Mouse (Mus musculus) kidney, postnatal 0 days (tissue): ENCODE measurements around the gene 4933407L21Rik. TPM values are rescaled to one million over a fixed set of nuclear protein-coding genes. Genes with fewer than 3 reads are reported as not detected.

ENCODE experiments used
- ATAC-seq: fragments of 200-750 bp; cut with Nextera tagmentation; replicated peaks from 2 replicates; pipeline ENCODE4 v1.8.0; 2017; ENCODE audit warnings: low read depth, moderate number of reproducible peaks, moderate TSS enrichment, moderate library complexity; ENCODE audit not compliant: low FRiP score
- DNase-seq: peaks from one replicate; pipeline ENCODE4 v3.0.0-alpha.2; 2016; ENCODE audit warnings: low spot score
- H3K27ac ChIP-seq: fragments of 300-500 bp; sonication (generic); 2 replicates; pipeline ENCODE4 v1.5.1; 2014; ENCODE audit warnings: mild to moderate bottlenecking
- H3K27me3 ChIP-seq: fragments of 300-500 bp; sonication (generic); 2 replicates; pipeline ENCODE4 v1.6.1; 2014; ENCODE audit warnings: low read length, mixed read lengths; ENCODE audit not compliant: insufficient read depth
- H3K36me3 ChIP-seq: fragments of 300-500 bp; sonication (generic); 2 replicates; pipeline ENCODE4 v1.6.1; 2014; ENCODE audit warnings: low read length, mixed read lengths; ENCODE audit not compliant: insufficient read depth
- H3K4me1 ChIP-seq: fragments of 300-500 bp; sonication (generic); replicated peaks from 2 replicates; pipeline ENCODE4 v1.6.1; 2014; ENCODE audit warnings: antibody characterized with exemption, low read length, mixed read lengths; ENCODE audit not compliant: insufficient read depth
- H3K4me2 ChIP-seq: fragments of 300-500 bp; sonication (generic); 2 replicates; pipeline ENCODE4 v1.6.1; 2014; ENCODE audit warnings: mild to moderate bottlenecking, low read length, moderate library complexity, mixed read lengths
- H3K4me3 ChIP-seq: fragments of 300-500 bp; sonication (generic); replicated peaks from 2 replicates; pipeline ENCODE4 v1.5.1; 2014; ENCODE audit warnings: low read depth, low read length
- H3K9ac ChIP-seq: fragments of 300-500 bp; sonication (generic); 2 replicates; pipeline ENCODE4 v1.6.1; 2014; ENCODE audit warnings: low read depth, low read length
- H3K9me3 ChIP-seq: fragments of 300-500 bp; sonication (generic); replicated peaks from 2 replicates; pipeline ENCODE4 v1.6.1; 2016; ENCODE audit warnings: low read length, inconsistent platforms, mixed read lengths
- CTCF ChIP-seq: IDR thresholded peaks from 2 replicates; pipeline ENCODE4 v1.5.1; 2016; ENCODE audit warnings: antibody characterized with exemption, low read depth, mild to moderate bottlenecking, moderate library complexity
- WGBS: fragments of 180-500 bp; shearing (Covaris S2); extraction: QIAGEN DNeasy Blood & Tissue Kit; methylation state at CpG from one replicate; pipeline ENCODE4 v1.1.7; 2014; 5-methylcytosine and 5-hydroxymethylcytosine counted together
- polyA plus RNA-seq: library from polyadenylated mRNA; unstranded; fragments of >200 nt; fragmentation: Nextera tagmentation; extraction: Ambion mirVana; gene quantifications from 2 replicates; pipeline ENCODE4 v1.2.1, GENCODE M21; 2015

4933407L21Rik gene
- polyA plus RNA-seq, 1 experiment from 2014 or later = 1.3 TPM

GRCm38 (mm10) chr1:85965856-85966255 is 37.6 kb downstream of the 4933407L21Rik start:
- WGBS = 81% methylated on average over 3 of the region's 3 CpGs
- no peaks in the 10 kb centered on the region for H3K9me3 ChIP-seq
- no peak overlapping the region for H3K4me2 ChIP-seq
- H3K27me3 ChIP-seq = no peaks in the 10 kb centered on the region
- no peak overlapping the region for H3K4me3 ChIP-seq
- no peaks in the 10 kb centered on the region for H3K36me3 ChIP-seq
- TF ChIP-seq CTCF = no peak
- no peaks in the 10 kb centered on the region for H3K4me1 ChIP-seq
- DNase-seq (no peak), ATAC-seq (no peak)
- H3K27ac ChIP-seq = no peak overlapping the region
- H3K9ac ChIP-seq = no peak overlapping the region

- no peak for ATAC-seq
- no peaks in the 10 kb centered on the region for H3K27me3 ChIP-seq
- 78% methylated on average over 1 of the region's 1 CpGs for WGBS
- no peaks in the 10 kb centered on the region for H3K9me3 ChIP-seq
- H3K4me1 ChIP-seq = no peaks in the 10 kb centered on the region
- TF ChIP-seq CTCF = no peak
- H3K4me2 ChIP-seq = no peak overlapping the region
- no peak overlapping the region for H3K9ac ChIP-seq
- no peak overlapping the region for H3K27ac ChIP-seq
- DNase-seq = no peak
- H3K36me3 ChIP-seq = no peaks in the 10 kb centered on the region
- no peak overlapping the region for H3K4me3 ChIP-seq
These were observed 40.8 kb downstream of the 4933407L21Rik start for GRCm38 (mm10) chr1:85969081-85969480.

- H3K27ac ChIP-seq = no peak overlapping the region
- no peaks in the 10 kb centered on the region for H3K36me3 ChIP-seq
- TF ChIP-seq CTCF = no peak
- ATAC-seq = no peak
- WGBS = 88% methylated on average over 1 of the region's 1 CpGs
- no peak for DNase-seq
- H3K27me3 ChIP-seq = no peaks in the 10 kb centered on the region
- no peaks in the 10 kb centered on the region for H3K4me1 ChIP-seq
- H3K4me3 ChIP-seq = no peak overlapping the region
- no peak overlapping the region for H3K4me2 ChIP-seq
- H3K9ac ChIP-seq = no peak overlapping the region
- H3K9me3 ChIP-seq = no peaks in the 10 kb centered on the region
These were observed 41.2 kb downstream of the 4933407L21Rik start for GRCm38 (mm10) chr1:85969519-85969918.

DNA sequence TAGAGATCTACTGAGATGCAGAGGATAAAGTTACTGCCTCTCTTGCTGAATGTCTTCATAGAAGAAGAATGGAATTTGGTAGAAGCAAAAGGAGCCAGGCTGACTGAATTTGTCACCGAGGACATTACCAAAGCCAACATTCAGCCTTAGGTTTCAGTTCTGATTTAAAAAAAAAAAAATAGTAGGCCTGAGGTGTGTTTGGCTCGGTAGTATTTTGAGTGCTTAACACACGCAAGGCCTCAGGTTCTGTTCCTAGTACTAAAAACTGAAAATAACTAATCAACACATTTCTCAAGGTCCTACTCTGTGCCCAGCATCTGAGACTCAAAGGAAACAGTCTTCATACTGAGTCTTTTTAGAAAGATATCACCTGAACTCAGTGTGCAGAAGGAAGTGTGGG is 42.8 kb downstream of the 4933407L21Rik start:
- ATAC-seq = no peak
- TF ChIP-seq CTCF = no peak

DNA sequence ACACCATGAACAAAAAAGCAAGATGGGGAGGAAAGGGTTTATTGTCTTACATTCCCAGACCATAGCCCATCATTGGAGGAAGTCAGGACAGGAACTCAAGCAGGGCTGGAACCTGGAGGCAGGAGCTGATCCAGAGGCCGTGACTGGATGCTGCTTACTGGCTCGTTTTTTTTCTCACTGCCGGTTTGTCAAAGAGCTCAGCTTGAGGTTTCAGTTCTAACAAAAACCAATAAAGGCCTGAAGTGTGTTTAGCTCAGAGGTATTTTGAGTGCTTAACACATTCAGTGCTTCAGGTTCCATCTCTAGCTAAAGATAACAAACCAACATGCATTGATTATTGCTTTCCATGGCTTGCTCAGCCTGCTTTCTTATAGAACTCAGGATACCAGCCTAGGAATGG is 44.1 kb downstream of the 4933407L21Rik start:
- Histone ChIP-seq H3K27me3 (no peaks in the 10 kb centered on the region), H3K36me3 (no peaks in the 10 kb centered on the region), H3K9ac (no peak overlapping the region), H3K9me3 (no peaks in the 10 kb centered on the region), H3K4me2 (no peak overlapping the region), H3K4me3 (no peak overlapping the region), H3K4me1 (no peaks in the 10 kb centered on the region), H3K27ac (no peak overlapping the region)
- 51% methylated on average over 3 of the region's 3 CpGs for WGBS
- DNase-seq (no peak), ATAC-seq (no peak)
- no peak for TF ChIP-seq CTCF

More for the DNA sequence above, 42.8 kb downstream of the 4933407L21Rik start:
- Histone ChIP-seq H3K36me3 (no peaks in the 10 kb centered on the region), H3K4me3 (no peak overlapping the region), H3K27me3 (no peaks in the 10 kb centered on the region), H3K9me3 (no peaks in the 10 kb centered on the region), H3K4me1 (no peaks in the 10 kb centered on the region), H3K9ac (no peak overlapping the region), H3K4me2 (no peak overlapping the region), H3K27ac (no peak overlapping the region)
- no peak for DNase-seq
- 88% methylated on average over 3 of the region's 3 CpGs for WGBS

DNA sequence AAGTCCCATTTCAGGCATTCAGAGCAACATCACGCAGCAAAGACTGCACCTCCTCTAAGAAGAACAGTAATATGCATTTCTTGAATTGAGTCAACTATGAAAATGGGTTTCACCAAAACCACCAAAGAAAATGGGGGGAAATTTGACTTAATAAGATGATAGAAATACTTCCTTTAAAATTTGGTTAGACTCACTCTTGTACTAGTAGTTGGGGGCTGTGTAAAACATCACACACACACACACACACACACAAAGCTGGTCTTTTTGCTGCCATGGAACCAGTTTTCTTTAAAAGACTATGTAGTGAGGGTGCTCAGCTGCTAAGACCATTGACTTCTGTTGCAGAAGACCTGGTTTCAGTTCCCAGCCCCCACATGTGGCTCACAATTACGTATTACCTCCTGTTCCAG is 45.2 kb downstream of the 4933407L21Rik start:
- Histone ChIP-seq H3K27ac (no peak overlapping the region), H3K4me1 (no peaks in the 10 kb centered on the region), H3K9me3 (no peaks in the 10 kb centered on the region), H3K4me2 (no peak overlapping the region), H3K9ac (no peak overlapping the region), H3K36me3 (no peaks in the 10 kb centered on the region), H3K4me3 (no peak overlapping the region), H3K27me3 (no peaks in the 10 kb centered on the region)
- no peak for DNase-seq
- 80% methylated on average over 2 of the region's 2 CpGs for WGBS
- no peak for ATAC-seq
- no peak for TF ChIP-seq CTCF

DNA sequence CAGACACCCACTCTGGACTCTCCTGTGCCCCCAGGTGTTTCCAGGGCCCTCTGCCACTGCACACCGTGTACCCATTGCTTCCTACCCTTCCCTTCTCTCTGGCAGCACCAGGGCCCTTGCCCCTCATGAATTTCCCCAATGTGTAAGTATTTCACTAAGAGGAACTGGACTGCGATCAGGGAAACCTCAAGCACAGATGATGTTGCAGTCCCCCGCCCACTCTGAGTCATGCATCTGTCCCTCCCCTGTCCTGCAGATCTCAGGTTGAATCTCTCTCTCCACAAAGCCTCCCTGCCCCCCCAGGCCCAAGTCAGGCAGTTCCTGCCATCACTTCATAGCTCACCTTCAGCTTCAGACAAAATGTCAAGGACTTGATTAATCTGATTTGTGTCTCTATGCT is 49.4 kb downstream of the 4933407L21Rik start:
- Histone ChIP-seq H3K9ac (no peak overlapping the region), H3K36me3 (no peaks in the 10 kb centered on the region), H3K4me3 (no peak overlapping the region), H3K4me1 (no peaks in the 10 kb centered on the region), H3K27ac (no peak overlapping the region), H3K27me3 (no peaks in the 10 kb centered on the region), H3K9me3 (no peaks in the 10 kb centered on the region), H3K4me2 (no peak overlapping the region)
- no peak for DNase-seq
- ATAC-seq = no peak
- 75% methylated on average over 3 of the region's 3 CpGs for WGBS
- TF ChIP-seq CTCF = no peak
